Mouse (Mus musculus) cerebellum, adult 8-10 months (tissue): ENCODE results near the gene Cfap97d1.
A peak's percentile ranks its signal among the peaks of the same experiment; 100 is the strongest.

Experiments used
- DNase-seq: peaks from one replicate; pipeline ENCODE4 v3.0.0; 2022

Cfap97d1 gene

GRCm38 (mm10) chr11:102013201-102013600 is 29.1 kb downstream of the Cfap97d1 start:
- DNase-seq = no peak

- DNase-seq = no peak
These were observed 31.4 kb downstream of the Cfap97d1 start for GRCm38 (mm10) chr11:102015472-102015871.

DNA sequence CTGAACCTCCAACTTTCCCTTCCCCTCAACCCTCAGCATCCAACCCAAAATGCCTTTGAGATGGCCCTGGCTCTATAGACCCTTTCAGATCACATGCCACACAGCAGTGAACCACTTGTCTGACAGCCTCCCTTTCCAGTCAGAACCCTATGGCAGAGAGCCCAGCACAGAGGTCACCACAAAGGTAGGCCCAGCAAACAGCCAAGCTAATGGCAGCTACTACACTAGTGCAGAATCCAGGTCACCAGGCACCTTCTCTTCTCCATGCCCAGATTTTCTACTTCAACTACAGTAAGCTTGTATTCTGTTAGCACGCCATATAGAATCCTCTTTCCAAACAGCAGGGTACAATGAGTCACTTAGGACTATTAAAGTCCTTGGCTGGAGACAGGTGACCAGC is 32.1 kb downstream of the Cfap97d1 start:
- peak; percentile 51 for DNase-seq

DNA sequence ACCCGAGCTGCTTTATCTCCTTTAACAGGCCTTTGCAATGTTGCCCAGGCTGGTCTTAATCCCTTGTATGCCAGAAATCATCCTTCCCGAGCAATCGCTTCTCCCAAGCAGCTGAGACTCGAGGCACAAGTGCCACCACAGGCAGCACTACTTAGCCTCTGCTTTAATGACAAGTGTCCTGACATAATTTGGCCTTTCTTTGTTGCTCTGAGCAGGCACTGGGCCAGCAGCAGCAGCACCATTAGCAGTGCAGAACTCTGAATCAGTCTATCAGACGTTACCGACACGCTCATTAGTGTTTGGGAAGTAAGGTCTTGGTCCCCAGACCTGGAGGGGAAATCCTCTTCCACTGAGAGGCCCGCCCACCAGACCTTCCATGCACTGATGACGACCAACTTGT is 35.7 kb downstream of the Cfap97d1 start:
- no peak for DNase-seq

DNA sequence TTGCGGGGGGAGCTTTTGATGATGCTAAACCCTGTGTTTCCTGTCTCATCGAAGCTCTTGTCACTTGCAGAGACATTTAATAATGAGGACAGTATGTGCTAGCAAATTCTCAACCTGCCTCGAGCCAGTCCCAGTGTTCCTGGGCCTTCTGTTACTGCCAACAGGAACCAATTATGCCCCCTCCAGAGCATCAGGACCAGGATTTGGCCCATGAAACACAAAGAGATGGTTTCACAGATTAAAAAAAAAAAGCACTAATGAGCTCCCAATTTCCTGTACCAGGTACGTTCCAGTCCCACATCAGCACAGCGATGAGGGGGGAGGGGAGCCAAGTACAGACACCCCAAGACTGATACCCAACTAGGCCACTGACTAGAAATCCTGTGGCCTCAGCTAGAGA is 37.1 kb downstream of the Cfap97d1 start:
- peak; percentile 37 for DNase-seq

GRCm38 (mm10) chr11:102023406-102023805 is 39.3 kb downstream of the Cfap97d1 start:
- DNase-seq = no peak

GRCm38 (mm10) chr11:102024084-102024758 is 40.1 kb downstream of the Cfap97d1 start:
- DNase-seq = peak; percentile 82

DNA sequence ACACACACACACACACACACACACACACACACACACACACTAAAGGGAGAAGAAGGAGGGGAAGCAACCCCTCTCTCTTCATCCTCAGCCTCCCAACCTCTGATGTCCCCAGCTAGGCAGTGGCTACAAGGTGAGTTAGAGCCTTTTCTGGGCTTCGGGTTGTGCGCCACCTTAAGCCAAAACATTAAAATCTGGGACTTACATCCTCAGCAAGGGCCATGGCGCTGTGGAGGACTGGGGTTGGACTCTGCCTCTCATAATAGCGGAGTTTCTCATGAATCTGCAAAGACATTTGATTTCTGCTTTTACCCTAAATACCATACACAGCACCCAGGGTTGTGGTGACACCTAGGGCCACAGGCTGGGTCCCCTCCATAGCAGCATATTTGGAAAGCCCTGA is 40.8 kb downstream of the Cfap97d1 start:
- DNase-seq = no peak

- peak; percentile 51 for DNase-seq
These were observed 41.3 kb downstream of the Cfap97d1 start for GRCm38 (mm10) chr11:102025354-102025753.

GRCm38 (mm10) chr11:102025991-102026660 is 42.0 kb downstream of the Cfap97d1 start:
- DNase-seq = peak; percentile 59

DNA sequence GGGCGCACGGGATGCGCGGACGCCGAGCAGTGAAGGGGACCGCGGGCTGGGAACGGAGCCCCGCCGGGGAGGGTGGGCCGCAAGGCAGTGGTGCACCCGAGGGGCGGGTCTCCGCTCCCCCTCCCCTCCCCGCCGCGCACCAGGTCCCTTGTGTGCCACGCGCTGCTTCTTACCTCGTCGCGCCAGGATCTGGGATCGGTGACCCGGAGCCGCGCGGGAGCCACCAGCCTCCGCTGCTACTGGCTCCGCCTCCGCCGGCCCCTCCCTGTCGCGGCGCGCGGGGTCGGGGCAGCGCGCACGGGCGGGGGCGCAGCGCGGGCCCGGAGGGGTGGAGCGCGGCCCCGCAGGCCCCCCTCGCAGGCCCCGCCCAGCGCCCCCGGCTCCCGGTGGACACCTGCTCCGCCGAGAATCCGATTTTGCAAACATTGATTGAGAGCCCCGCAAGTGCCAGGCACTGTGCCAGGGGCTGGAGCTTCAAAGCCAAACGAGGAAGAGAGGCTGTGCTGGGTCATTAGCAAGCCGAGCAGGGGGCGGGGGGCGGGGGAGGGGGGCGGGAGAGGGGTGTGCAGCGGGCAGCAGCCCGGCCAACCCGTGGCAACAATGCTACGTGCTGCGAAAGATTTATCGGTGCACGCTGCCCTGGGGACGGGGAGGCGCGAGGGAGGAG is 42.7 kb downstream of the Cfap97d1 start:
- peak; percentile 84 for DNase-seq

- peak; percentile 57 for DNase-seq
These were observed 43.4 kb downstream of the Cfap97d1 start for GRCm38 (mm10) chr11:102027361-102028017.

GRCm38 (mm10) chr11:102028087-102028816 is 44.2 kb downstream of the Cfap97d1 start, which contains the start of gene Mpp3:
Mpp3 (minus strand) TSS chr11:102028461.
- DNase-seq = peak; percentile 38

GRCm38 (mm10) chr11:102029304-102029703 is 45.2 kb downstream of the Cfap97d1 start:
- peak; percentile 24 for DNase-seq

- no peak for DNase-seq
These were observed 45.9 kb downstream of the Cfap97d1 start for GRCm38 (mm10) chr11:102029966-102030365.

DNA sequence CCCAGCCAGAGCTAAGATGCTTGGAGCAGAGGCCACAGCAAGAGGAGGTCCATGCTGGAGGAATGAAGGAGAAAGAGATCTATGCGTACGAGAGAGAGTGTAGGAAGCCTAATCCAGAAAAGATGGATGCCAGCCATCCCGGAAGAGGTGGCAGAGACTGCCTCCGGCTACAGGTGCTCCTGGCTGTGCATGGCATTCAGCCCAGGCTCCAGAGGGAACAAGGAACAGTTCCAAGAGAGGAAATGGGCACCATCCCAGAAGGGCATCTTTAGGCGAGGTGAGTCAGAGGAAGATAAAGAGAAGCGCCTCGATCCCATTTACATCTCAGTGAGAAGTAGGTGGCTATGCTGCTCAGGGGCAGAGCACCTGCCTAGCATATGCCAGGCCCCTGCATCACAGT is 47.1 kb downstream of the Cfap97d1 start:
- peak; percentile 99 for DNase-seq

- DNase-seq = no peak
These were observed 49.0 kb downstream of the Cfap97d1 start for GRCm38 (mm10) chr11:102033055-102033591.

DNA sequence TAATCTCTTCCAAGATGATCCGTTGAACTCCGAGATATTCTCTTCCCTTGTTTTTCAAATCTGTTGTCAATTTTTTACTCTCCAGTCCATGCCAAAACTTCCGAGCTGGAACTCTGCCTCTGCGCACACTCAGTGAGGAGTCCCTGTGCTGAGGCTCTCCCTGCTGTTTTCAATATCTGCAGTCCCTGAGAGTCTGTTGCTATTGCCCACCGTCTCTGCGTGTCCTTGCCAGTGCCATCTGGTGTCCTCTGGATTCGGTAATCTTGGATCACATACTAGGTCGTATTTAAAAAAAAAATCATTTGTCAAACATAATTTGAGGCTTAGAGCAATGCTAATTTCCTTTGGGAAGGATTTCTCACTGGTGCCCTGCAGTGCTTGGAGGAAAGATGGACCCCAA is 50.8 kb downstream of the Cfap97d1 start:
- DNase-seq = peak; percentile 86

DNA sequence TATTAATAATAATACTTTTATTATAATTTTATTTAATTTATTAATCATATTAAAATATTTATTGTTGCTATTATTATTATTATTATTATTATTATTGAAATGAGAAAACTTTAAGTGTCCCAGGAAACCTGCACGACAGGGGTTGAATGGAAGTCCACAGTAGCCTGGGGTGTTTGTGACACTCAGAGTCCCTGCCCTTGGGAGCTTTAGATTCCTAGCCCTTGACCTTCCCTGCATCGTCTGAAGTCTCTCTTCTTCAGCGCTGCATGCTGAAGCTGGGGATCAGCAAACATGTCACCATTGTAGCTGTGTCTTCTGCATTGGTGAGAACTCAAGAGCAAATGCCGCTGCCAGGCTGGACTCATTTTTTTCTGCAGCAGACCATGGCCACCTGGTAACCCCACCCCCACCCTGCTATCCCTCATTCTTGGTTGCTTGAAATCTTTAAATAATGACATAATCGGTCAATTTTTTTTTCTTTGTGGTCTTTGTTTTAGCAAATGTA is 51.4 kb downstream of the Cfap97d1 start:
- DNase-seq = no peak

DNA sequence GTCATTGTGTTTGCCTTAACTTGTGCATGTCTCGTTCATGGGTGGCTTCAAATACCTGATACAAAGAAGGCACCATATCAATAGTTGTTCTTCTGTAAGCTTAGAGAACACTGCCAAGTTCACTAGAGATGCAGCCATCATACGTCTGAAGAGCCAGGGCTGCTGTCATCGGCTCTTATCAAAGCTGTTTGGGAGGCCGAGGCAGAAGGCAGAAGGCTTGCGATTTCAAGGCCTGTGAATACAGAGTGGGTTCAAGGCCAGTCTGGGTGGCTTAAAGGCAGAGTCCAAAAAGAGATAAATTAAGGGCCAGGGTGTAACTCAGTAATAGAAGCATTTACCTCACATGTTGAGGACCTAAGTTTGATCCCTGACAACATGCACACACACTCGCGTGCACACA is 52.3 kb downstream of the Cfap97d1 start:
- DNase-seq = no peak

- peak; percentile 40 for DNase-seq
These were observed 53.7 kb downstream of the Cfap97d1 start for GRCm38 (mm10) chr11:102037789-102038188.

- no peak for DNase-seq
These were observed 55.5 kb downstream of the Cfap97d1 start for GRCm38 (mm10) chr11:102039487-102040137.
